Mouse (Mus musculus) regulatory T cell (primary cell): ENCODE results near the gene Cldn19.

Experiments
- in situ Hi-C: fragments of 300-600 bp; cut with MboI, MseI; formaldehyde crosslinking; loops from one replicate; pipeline ENCODE4 v1.15.1; 2025; ENCODE audit warnings: high pct_unique_total_duplicates

The Cldn19 gene

DNA sequence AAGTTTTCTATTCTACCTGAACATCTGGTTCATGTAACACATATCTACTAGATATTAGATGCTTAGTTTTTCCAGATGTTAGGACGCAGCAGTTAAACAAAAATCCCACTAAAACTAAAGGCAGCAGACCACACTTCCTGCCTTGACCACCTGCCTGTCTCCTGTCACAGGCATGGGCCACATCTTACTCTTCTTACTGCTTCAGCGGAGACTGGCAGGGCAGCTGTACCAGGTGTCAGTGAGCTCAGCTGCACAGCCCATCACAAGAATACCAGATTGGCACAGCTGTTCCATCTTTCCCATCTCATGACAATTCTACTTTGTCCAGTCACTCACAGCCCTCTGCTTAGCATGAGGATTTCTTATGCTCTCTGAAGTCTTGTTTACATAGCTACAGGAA lies 42.1 kb downstream of the Cldn19 start:
- in situ Hi-C loops, result loop anchor here (25.0 kb wide), 2 partner anchors 1265 to 1915 kb away; partner anchors contain the start of genes Ctps and Rlf

DNA sequence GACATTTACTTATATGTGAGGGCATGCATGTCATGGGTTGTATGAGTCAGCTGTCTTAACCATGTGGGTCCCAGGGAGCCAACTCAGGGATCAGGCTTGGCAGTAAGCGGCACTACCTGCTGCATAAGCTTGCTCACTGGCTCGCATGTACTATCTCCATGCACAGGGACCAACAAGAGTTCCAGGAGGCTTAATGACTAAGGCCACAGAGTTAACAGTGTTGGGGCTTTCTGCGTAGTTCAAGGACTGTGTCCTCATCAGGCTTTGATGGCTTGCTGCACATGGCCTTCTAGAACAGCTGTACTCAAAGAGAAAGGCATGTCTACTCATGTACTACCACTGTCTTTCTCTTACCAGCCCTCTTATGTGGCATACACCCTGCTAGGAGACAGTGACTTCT lies 45.5 kb downstream of the Cldn19 start:
- in situ Hi-C loops, result no loop called here

DNA sequence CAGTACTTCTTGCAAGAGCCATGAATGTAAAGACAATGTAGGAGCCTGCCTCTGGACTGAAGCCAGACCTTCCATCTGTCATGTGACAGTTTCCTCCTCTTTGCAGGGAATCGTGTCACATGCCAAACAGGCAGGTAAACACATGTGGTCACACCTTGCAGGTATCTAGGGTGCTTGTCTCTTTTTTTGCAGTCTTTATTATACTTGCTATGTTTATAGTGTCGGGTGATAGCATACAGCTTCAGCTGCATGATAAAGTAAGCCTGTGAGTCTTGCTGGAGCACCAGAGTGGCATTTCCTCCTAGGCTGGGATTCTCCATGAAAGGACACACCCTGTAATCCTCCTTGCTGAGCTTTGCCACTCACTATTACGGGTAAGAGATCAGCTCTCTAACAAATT lies 46.6 kb downstream of the Cldn19 start:
- in situ Hi-C loops, result no loop called here

DNA sequence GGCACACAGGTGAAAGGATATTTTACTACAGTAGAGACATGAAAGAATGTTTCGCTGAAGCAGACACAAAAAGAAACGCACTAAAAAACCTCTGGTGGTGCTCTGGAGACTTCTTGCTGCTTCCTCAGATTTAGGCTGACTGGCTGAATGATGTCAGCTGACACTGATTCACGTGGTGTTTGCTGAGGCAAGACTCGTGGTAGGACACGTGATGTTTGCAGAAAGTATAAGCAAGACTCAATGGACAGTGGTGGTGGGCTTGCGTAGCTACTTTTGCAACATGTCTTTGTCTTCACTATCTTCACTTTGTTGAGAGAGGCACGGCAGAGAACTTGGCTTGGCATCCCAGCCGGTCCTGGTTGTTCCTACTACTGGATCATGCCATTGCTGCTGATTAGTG lies 48.1 kb downstream of the Cldn19 start:
- in situ Hi-C loops, result no loop called here

DNA sequence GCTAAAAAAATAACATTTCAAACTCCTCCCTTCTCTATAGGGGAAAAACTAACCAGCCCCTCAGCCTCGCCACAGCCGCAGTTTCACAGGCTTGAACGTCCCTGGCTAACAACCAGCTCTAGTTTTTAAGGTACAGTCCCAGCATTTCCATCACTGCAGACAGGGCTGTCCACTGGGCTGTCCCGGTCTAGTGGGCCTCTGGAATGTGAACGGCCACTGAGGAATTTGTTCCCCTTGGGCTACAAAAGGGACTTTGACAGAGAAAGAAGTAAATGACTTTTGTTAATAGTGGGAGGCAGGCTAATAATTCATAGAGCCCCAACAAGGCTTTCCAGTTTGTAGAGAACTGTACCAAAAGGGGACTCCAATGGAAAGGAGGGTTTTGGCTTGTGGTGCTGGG lies 50.2 kb downstream of the Cldn19 start:
- in situ Hi-C loops, result no loop called here
